Mouse (Mus musculus): ENCODE measurements around the gene Cald1.

Cald1 gene

DNA sequence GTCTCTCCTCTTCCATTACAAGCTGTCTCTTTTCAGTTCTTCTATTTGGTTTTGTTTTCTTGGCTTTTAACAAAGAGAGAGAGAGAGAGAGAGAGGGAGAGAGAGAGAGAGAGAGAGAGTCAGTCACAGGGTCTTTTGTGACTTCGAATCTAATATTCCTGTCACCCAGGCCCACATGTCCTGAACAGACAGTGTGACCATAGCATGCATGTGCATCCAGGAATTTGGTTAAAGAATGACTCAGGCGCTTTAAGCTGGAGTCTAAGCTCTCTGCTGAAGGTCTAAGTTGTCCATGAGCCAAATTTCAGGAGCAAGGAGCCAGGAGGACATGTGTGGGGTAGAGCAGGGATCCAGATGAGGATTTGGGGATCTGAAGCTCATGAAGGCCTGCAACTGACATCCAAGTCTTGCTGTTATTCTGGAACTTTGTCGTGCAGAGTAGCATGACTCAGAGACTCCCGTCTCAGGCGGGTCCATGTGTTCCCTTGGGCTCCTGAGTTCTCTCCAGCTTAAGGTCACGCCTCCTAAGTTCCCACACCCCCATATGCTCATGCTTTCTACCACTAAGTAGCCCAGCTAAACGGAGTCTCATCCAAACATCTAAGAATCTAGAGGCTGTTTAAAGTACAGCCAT lies 152.3 kb downstream of the Cald1 start:
- intact Hi-C loops (cut with DNase I), result loop anchor here (5.0 kb wide), 2 partner anchors 93 to 458 kb away; no protein-coding TSS in a partner anchor

- intact Hi-C loops (cut with DNase I), result loop anchor here (5.0 kb wide), 2 partner anchors 94 to 459 kb away; no protein-coding TSS in a partner anchor
Measured at GRCm38 (mm10) chr6:34751625-34752024, 153.3 kb downstream of the Cald1 start.

- intact Hi-C loops (cut with DNase I), result loop anchor here (2.0 to 5.0 kb wide), 3 partner anchors 97 to 462 kb away; no protein-coding TSS in a partner anchor
Measured at GRCm38 (mm10) chr6:34754448-34754847, 156.1 kb downstream of the Cald1 start.

- intact Hi-C loops (cut with DNase I), result loop anchor here (2.0 kb wide), 1 partner anchor 210 kb away; no protein-coding TSS in a partner anchor
Measured at GRCm38 (mm10) chr6:34758340-34758739, 160.0 kb downstream of the Cald1 start.

GRCm38 (mm10) chr6:34760023-34760422 lies 161.7 kb downstream of the Cald1 start:
- intact Hi-C loops (cut with DNase I), result no loop called here

DNA sequence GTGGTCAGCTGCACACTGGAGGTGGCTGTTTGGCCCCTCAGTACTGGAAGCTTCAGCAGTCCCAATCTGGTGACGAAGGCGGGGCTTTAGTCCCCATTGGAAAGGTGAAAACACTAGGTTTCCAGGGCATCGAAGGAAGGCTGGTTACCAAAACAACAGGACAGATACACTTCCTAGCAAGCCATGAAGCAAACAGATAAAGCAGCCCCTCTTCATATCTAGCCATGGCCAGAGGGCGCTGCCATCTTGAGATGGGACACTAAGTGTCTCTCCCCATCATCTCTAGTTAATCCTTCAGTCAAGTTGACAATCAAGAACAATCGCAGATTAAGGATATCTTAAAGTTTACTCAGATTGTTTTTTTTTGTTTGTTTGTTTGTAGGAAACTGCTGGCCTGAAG lies 167.4 kb downstream of the Cald1 start:
- intact Hi-C loops (cut with DNase I), result loop anchor here (5.0 kb wide), 1 partner anchor 473 kb away; no protein-coding TSS in a partner anchor

GRCm38 (mm10) chr6:34769984-34770383 lies 171.7 kb downstream of the Cald1 start:
- intact Hi-C loops (cut with DNase I), result loop anchor here (5.0 kb wide), 1 partner anchor 478 kb away; no protein-coding TSS in a partner anchor

GRCm38 (mm10) chr6:34770491-34770890 lies 172.2 kb downstream of the Cald1 start:
- intact Hi-C loops (cut with DNase I), result no loop called here

GRCm38 (mm10) chr6:34776396-34776795 lies 178.1 kb downstream of the Cald1 start:
- intact Hi-C loops (cut with DNase I), result no loop called here

DNA sequence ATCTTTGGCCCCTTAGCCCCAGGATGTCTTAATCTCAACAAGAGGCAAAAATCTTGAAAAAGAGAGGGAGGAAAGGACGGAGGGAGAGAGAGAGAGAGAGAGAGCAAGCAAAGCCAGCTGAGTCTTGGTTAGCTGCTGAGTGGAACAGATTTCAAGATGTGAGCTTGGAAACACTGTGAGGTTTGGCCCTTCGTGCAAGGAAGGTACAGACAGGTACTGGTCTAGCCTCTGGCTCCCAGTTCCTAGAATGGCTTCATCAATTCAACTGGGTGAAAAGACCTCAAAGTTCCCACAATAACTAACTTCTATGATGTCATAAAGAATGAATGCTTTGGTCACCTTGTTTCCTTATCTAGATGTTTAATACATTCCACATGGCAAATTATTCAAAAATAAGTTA lies 178.8 kb downstream of the Cald1 start:
- intact Hi-C loops (cut with DNase I), result no loop called here

- intact Hi-C loops (cut with DNase I), result no loop called here
Measured at GRCm38 (mm10) chr6:34777981-34778668, 179.8 kb downstream of the Cald1 start.

- intact Hi-C loops (cut with DNase I), result loop anchor here (5.0 to 10.0 kb wide), 2 partner anchors 97 to 144 kb away; partner anchors contain the start of genes Cyren and Stra8
Measured at GRCm38 (mm10) chr6:34780231-34780942, 182.1 kb downstream of the Cald1 start, which contains the start of gene Agbl3. Gene Agbl3 (plus strand): TSS chr6:34780432.

DNA sequence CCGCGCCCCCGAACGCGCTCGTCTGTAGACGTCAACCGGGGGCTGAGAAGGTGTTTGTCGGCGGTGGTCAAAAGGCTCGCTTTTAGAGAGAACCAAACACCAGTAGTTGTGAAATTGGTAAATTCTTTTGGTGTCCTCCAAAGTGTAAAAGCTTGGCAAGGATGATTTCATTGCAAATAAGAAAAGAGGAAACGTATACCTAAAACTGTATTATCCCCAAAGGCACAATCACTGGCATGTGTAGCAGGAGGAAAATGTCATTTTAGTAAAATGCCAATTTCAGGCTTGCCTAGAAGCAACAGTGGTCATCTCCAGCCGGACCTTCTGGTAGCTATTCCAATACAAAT lies 182.6 kb downstream of the Cald1 start:
- intact Hi-C loops (cut with DNase I), result loop anchor here (5.0 to 10.0 kb wide), 2 partner anchors 96 to 144 kb away; partner anchors contain the start of genes Cyren and Stra8

DNA sequence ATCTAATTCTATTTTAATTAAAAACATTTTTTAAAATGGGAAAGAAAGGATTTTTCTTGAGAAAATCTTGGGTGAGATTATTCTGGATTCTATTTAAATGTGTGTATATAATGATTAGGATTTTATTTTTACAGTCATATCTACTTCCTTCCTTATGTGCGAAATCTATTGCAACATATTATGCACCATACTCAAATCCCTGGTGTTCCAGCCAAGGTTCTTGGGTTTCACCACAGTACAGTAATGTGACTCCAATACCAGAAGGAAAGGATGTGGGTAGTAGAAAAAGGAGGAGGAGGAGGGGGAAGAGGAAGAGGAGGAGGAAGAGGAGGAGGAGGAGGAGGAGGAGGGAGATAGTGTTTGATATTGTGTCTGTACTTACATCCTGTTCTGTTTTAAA lies 184.2 kb downstream of the Cald1 start:
- intact Hi-C loops (cut with DNase I), result loop anchor here (5.0 to 10.0 kb wide), 2 partner anchors 95 to 142 kb away; partner anchors contain the start of genes Cyren and Stra8

DNA sequence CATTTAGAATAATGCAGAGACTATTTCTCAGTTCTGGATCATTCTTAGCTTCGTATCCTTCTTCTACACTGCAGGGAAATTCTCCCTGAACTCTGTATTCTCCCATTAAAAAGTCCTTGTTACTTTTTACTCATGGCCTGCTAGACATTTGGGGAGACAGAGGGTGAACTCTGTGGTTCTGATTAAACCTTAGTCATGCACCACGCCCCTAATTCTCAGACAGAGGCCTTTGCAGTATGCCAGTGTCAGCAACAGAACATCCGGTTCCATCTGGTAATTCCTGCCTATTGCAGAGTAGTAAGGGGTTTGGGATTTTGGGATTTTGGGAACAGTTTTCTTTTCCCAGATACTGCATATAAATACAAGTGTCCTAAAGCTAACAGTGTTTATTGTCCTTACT lies 198.6 kb downstream of the Cald1 start:
- intact Hi-C loops (cut with DNase I), result no loop called here

- intact Hi-C loops (cut with DNase I), result no loop called here
Measured at GRCm38 (mm10) chr6:34797887-34798286, 199.6 kb downstream of the Cald1 start.

DNA sequence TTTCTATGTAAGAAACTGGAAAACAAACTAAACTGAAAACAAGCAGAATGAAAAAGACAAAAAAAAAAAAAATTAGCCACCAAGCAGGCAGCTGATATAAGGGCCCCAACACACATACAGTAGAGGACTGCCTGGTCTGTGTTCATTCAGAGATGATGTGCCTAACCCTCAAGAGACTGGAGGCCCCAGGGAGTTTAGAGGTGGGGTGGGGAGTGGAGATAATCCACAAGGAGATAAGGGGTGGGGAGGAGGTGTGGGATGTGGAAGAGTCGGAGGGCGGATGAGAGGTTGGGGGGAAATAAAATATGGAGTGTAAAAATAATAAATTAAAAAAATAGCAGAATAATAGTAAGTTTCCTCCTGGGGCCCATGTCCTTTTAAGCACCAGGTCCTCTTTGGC lies 207.3 kb downstream of the Cald1 start:
- intact Hi-C loops (cut with DNase I), result no loop called here

DNA sequence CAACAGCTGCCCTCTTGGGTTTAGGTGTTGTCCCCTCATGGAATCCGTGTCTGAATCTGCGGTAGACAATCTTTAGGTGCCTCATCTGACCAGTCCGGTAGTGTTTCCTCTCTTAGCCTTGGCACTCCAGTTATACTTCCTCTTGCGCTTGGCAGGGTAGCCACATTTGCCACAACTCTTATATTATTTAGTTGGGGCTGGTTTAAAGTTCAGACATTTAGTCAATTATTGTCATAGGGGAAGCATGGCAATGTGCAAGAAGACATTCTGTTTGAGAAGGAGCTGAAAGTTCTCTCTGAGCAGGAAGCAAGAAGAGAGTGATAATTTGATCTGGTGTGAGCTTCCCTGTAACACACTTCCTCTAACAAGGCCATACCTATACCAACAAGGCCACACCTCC lies 212.4 kb downstream of the Cald1 start:
- intact Hi-C loops (cut with DNase I), result no loop called here

- intact Hi-C loops (cut with DNase I), result no loop called here
Measured at GRCm38 (mm10) chr6:34824406-34824805, 226.1 kb downstream of the Cald1 start.
